Mouse (Mus musculus) embryonic facial prominence, embryonic 14.5 days (tissue): ENCODE results near the gene Zdhhc19. TPM values are rescaled to one million over a fixed set of nuclear protein-coding genes. Genes with fewer than 3 reads are reported as not detected.

Experiments
- ATAC-seq: fragments of 200-750 bp; cut with Nextera tagmentation; 2 replicates; pipeline ENCODE4 v1.8.0; 2017; ENCODE audit warnings: low read depth, moderate number of reproducible peaks, moderate TSS enrichment
- DNase-seq: peaks from one replicate; pipeline ENCODE4 v3.0.0-alpha.2; 2015; ENCODE audit warnings: low spot score
- H3K27ac ChIP-seq: fragments of 300-500 bp; sonication (generic); replicated peaks from 2 replicates; pipeline ENCODE4 v1.5.1; 2014; ENCODE audit warnings: low read depth, mild to moderate bottlenecking, low read length, moderate library complexity
- H3K27me3 ChIP-seq: fragments of 300-500 bp; sonication (generic); replicated peaks from 2 replicates; pipeline ENCODE4 v1.6.1; 2014; ENCODE audit warnings: low read length; ENCODE audit not compliant: control insufficient read depth, insufficient read depth
- H3K36me3 ChIP-seq: fragments of 300-500 bp; sonication (generic); 2 replicates; pipeline ENCODE4 v1.6.1; 2014; ENCODE audit warnings: low read length, mixed read lengths; ENCODE audit not compliant: control insufficient read depth, insufficient read depth
- H3K4me1 ChIP-seq: fragments of 300-500 bp; sonication (generic); 2 replicates; pipeline ENCODE4 v1.6.1; 2014; ENCODE audit warnings: antibody characterized with exemption, low read length; ENCODE audit not compliant: control insufficient read depth, insufficient read depth
- H3K4me2 ChIP-seq: fragments of 300-500 bp; sonication (generic); 2 replicates; pipeline ENCODE4 v1.6.1; 2014; ENCODE audit warnings: low read depth, mild to moderate bottlenecking, low read length, moderate library complexity, mixed read lengths
- H3K4me3 ChIP-seq: fragments of 300-500 bp; sonication (generic); 2 replicates; pipeline ENCODE4 v1.5.1; 2014; ENCODE audit warnings: low read depth, mild to moderate bottlenecking, low read length
- H3K9ac ChIP-seq: fragments of 300-500 bp; sonication (generic); 2 replicates; pipeline ENCODE4 v1.6.1; 2014; ENCODE audit warnings: low read depth, mild to moderate bottlenecking, low read length, moderate library complexity, mixed read lengths
- H3K9me3 ChIP-seq: fragments of 300-500 bp; sonication (generic); 2 replicates; pipeline ENCODE4 v1.6.1; 2016; ENCODE audit warnings: low read length; ENCODE audit not compliant: control insufficient read depth
- WGBS: fragments of 180-500 bp; shearing (Covaris S2); extraction: QIAGEN DNeasy Blood & Tissue Kit; methylation state at CpG from one replicate; pipeline ENCODE4 v1.1.7; 2014; 5-methylcytosine and 5-hydroxymethylcytosine counted together
- polyA plus RNA-seq: library from polyadenylated mRNA; unstranded; fragments of >200 nt; fragmentation: Nextera tagmentation; extraction: Ambion mirVana; gene quantifications from 2 replicates; pipeline ENCODE4 v1.2.1, GENCODE M21; 2014

Gene Zdhhc19
- polyA plus RNA-seq, 1 experiment from 2014 or later: not detected

GRCm38 (mm10) chr16:32508506-32509065 lies 12.5 kb downstream of the Zdhhc19 start:
- Histone ChIP-seq H3K4me3 (no peak overlapping the region), H3K9me3 (no peaks in the 10 kb centered on the region), H3K4me1 (no peaks in the 10 kb centered on the region; the same call in none of the 2 replicates), H3K9ac (no peak overlapping the region), H3K36me3 (no peaks in the 10 kb centered on the region), H3K27me3 (no peaks in the 10 kb centered on the region), H3K27ac (no peak overlapping the region), H3K4me2 (no peak overlapping the region)
- no peak for DNase-seq
- no peak for ATAC-seq
- WGBS: 36% methylated on average over 3 of the region's 3 CpGs

DNA sequence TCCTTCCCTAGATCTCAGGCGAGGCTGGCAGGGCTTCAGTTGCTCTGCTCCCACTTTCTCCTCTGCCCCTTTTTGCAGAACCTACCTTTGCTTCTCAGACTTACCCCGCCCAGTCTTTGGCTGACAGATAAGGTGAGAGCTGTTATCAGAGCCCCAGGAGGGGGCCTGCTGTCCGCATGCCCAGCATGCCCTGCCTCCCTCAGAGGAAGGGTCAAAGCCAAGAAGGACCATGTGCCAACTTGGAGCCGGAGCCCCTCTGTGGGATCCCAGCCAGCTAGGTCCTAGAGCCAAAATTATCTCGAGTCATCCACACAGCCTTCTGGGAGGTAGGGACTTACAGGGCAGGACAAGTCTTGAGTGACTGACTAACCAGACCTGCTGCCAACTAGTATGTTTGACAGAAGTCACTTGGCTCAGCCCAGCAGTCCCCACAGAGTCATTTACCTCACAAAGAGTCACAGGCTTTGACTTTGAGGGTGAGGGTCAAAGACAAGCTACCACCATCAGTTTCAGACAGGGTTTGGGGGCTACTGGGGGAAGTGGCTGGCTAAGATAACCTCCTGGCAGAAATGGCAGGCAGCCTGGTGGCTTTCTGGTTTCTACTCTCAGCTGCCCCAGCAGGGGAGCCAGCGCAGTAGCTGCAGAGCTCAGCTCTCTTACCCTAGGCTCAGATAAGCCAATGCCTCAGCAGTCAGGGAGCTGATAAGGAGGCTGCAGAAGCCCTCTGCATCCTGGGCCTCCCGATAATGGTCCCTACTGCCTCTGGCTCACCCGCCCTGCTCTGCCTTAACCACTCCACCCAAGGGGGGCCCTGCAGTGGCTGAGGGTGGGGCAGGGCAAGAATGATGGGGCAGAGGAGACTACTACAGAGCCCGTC lies 13.2 kb downstream of the Zdhhc19 start:
- ATAC-seq: peak; percentile 35; the same call in 1 of the 2 replicates
- WGBS: 60% methylated on average over 9 of the region's 9 CpGs
- no peak overlapping the region for H3K27ac ChIP-seq
- no peak for DNase-seq
- no peaks in the 10 kb centered on the region for H3K36me3 ChIP-seq
- no peaks in the 10 kb centered on the region for H3K9me3 ChIP-seq
- H3K4me2 ChIP-seq: no peak overlapping the region
- no peaks in the 10 kb centered on the region; the same call in none of the 2 replicates for H3K4me1 ChIP-seq
- H3K27me3 ChIP-seq: no peaks in the 10 kb centered on the region
- no peak overlapping the region for H3K4me3 ChIP-seq
- H3K9ac ChIP-seq: no peak overlapping the region

GRCm38 (mm10) chr16:32510399-32511337 lies 14.6 kb downstream of the Zdhhc19 start:
- Histone ChIP-seq H3K36me3 (no peaks in the 10 kb centered on the region), H3K4me2 (no peak overlapping the region), H3K9me3 (no peaks in the 10 kb centered on the region), H3K4me1 (peaks cover 2% of the 10 kb centered on the region), H3K4me3 (no peak overlapping the region), H3K27me3 (no peaks in the 10 kb centered on the region), H3K27ac (no peak overlapping the region), H3K9ac (no peak overlapping the region)
- no peak for ATAC-seq
- no peak for DNase-seq
- WGBS: 56% methylated on average over 18 of the region's 18 CpGs

GRCm38 (mm10) chr16:32511338-32511734 lies 15.3 kb downstream of the Zdhhc19 start:
- Histone ChIP-seq H3K27me3 (no peaks in the 10 kb centered on the region), H3K27ac (no peak overlapping the region), H3K9ac (no peak overlapping the region), H3K4me1 (peaks cover 8% of the 10 kb centered on the region), H3K36me3 (no peaks in the 10 kb centered on the region), H3K4me3 (no peak overlapping the region), H3K4me2 (no peak overlapping the region), H3K9me3 (no peaks in the 10 kb centered on the region)
- ATAC-seq (no peak), DNase-seq (no peak)
- WGBS: 69% methylated on average over 3 of the region's 3 CpGs

DNA sequence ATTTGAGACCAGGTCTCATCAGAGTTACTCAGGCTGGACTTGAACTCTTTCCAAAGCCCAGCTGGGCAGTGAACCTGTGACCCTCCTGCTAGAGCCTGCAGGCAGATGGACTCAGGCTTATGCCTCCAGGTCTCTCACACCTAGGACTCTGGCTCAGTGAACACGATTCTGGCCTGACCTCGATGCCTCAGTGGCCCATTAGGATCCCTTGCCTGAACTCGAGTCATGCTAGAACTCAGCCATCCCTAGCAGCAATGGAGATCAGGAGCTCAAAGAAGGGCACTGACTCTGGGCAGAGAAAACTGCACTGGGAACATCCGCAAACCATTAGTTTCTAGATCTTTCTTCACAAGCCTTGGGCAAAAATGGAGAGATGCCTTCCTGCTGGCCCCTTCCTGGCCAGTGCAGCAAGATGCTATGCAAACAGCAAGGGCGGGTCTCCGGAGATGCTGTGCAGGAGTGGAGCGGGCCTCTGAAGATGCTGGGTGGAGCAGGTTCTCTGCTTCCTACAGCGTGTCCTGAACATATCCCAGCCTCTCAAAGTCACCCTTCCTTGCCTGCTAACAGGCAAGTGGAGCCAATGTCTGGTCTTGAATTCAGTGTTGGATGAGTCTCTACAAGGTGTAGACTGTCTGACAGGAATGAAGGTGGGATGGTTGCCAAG lies 15.9 kb downstream of the Zdhhc19 start:
- 86% methylated on average over 8 of the region's 8 CpGs for WGBS
- DNase-seq (no peak), ATAC-seq (no peak)
- Histone ChIP-seq H3K36me3 (no peaks in the 10 kb centered on the region), H3K4me3 (no peak overlapping the region), H3K27ac (no peak overlapping the region), H3K9ac (no peak overlapping the region), H3K9me3 (no peaks in the 10 kb centered on the region), H3K4me2 (no peak overlapping the region), H3K4me1 (peaks cover 14% of the 10 kb centered on the region), H3K27me3 (no peaks in the 10 kb centered on the region)

DNA sequence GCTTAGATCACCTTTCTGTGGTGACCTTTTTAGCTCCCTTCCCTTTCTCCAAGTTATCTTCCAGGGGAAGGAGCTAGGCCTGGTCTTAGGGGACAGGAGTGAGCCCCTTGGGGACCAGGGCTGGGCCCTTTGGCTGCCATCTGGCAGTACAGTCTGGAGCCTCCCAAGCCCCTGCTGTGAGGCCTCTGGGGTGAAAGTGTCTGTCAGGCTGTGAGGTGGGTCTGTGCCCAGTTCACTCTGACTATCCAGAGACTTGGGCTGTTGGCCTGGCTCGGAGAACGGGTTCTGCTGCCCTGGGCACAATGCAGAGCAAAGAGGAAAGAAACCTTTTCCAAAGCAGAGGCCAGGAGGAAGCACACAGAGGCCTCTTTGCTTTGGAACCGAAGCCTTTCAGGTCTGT lies 16.9 kb downstream of the Zdhhc19 start:
- Histone ChIP-seq H3K4me3 (no peak overlapping the region), H3K9me3 (no peaks in the 10 kb centered on the region), H3K9ac (no peak overlapping the region; the same call in 1 of the 2 replicates), H3K36me3 (no peaks in the 10 kb centered on the region), H3K27ac (peak overlapping the region; percentile 63; the same call in 1 of the 2 replicates), H3K27me3 (no peaks in the 10 kb centered on the region), H3K4me1 (peaks cover 14% of the 10 kb centered on the region), H3K4me2 (no peak overlapping the region)
- DNase-seq (no peak), ATAC-seq (no peak)
- 45% methylated on average over 3 of the region's 3 CpGs for whole genome bisulfite sequencing

GRCm38 (mm10) chr16:32513401-32513800 lies 17.3 kb downstream of the Zdhhc19 start:
- ATAC-seq: no peak
- 79% methylated on average over 6 of the region's 6 CpGs for WGBS

GRCm38 (mm10) chr16:32513948-32514347 lies 17.9 kb downstream of the Zdhhc19 start:
- H3K27me3 ChIP-seq: no peaks in the 10 kb centered on the region
- DNase-seq (no peak), ATAC-seq (no peak)
- H3K4me2 ChIP-seq: no peak overlapping the region
- H3K4me3 ChIP-seq: no peak overlapping the region
- no peak overlapping the region for H3K27ac ChIP-seq
- 96% methylated on average over 6 of the region's 6 CpGs for WGBS
- peaks cover 14% of the 10 kb centered on the region for H3K4me1 ChIP-seq
- H3K9ac ChIP-seq: no peak overlapping the region
- no peaks in the 10 kb centered on the region for H3K9me3 ChIP-seq
- no peaks in the 10 kb centered on the region for H3K36me3 ChIP-seq

More at GRCm38 (mm10) chr16:32513401-32513800, 17.3 kb downstream of the Zdhhc19 start:
- H3K27ac ChIP-seq: peak overlapping the region; percentile 63; the same call in 1 of the 2 replicates
- no peaks in the 10 kb centered on the region for H3K36me3 ChIP-seq
- no peaks in the 10 kb centered on the region for H3K9me3 ChIP-seq
- peaks cover 14% of the 10 kb centered on the region for H3K4me1 ChIP-seq
- no peak for DNase-seq
- no peak overlapping the region for H3K4me3 ChIP-seq
- no peaks in the 10 kb centered on the region for H3K27me3 ChIP-seq
- H3K4me2 ChIP-seq: no peak overlapping the region
- H3K9ac ChIP-seq: no peak overlapping the region; the same call in 1 of the 2 replicates
